Mouse (Mus musculus): ENCODE measurements around the gene Olfr825. TPM values are rescaled to one million over a fixed set of nuclear protein-coding genes. Genes with fewer than 3 reads are reported as not detected.
"Not testable (repeated sequence)": the region's sequence is repeated elsewhere in the genome, so short reads cannot be mapped to it uniquely, and the experiment has no call there.

Olfr825 gene
- polyA plus RNA-seq, 1 experiment from 2014 or later = not detected

DNA sequence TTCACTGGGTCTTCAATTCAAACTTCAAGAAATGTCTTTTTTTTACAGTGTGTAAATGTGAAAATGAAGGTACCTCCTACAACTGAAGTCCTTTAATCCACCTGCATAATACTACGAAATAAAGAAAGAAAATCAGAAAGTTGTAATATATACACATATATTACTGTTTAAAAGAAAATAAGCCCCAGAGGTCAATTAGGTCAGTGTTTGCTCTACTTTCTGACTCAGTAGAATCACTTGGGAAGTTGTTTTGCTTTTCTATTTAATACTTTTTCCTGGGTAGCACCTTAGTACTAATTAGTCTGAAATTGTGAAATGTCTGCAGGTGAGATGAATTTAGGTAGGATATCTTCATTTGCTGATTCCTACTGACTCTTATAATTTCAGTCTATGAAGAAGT lies 51.3 kb downstream of the Olfr825 start, which contains the start of gene Olfr823:
Gene Olfr823 (minus strand): TSS at position 101 of the 400 bp plus-strand sequence.
- 74% methylated on average over 1 of the region's 1 CpGs for WGBS
- not testable (repeated sequence) for ATAC-seq (ENCODE audit: low FRiP score); H3K9me3 ChIP-seq (ENCODE audit: control insufficient read depth, low read length); H3K36me3 ChIP-seq (ENCODE audit: control insufficient read depth, insufficient read depth, low read length); H3K4me3 ChIP-seq (ENCODE audit: low read depth, low read length); H3K4me1 ChIP-seq (replicated peaks; ENCODE audit: control insufficient read depth, insufficient read depth, low read length); DNase-seq (ENCODE audit: low spot score); H3K4me2 ChIP-seq (replicated peaks; ENCODE audit: low read depth, low read length); H3K27ac ChIP-seq (ENCODE audit: low read depth, low read length); H3K9ac ChIP-seq (ENCODE audit: low read depth, low read length); H3K27me3 ChIP-seq (ENCODE audit: control insufficient read depth, insufficient read depth, low read length)

Other genes with a start within 250 kb of the Olfr825 start
- not detected in 2 replicates for gene Olfr818, start 217.7 kb downstream of the Olfr825 start, polyA plus RNA-seq (2014; fragmentation: Nextera tagmentation; extraction: Ambion mirVana)
- not detected in 2 replicates for gene Olfr819, start 199.5 kb downstream of the Olfr825 start, polyA plus RNA-seq (2014; fragmentation: Nextera tagmentation; extraction: Ambion mirVana)
- not detected in 2 replicates for gene Olfr247, start 190.6 kb downstream of the Olfr825 start, polyA plus RNA-seq (2014; fragmentation: Nextera tagmentation; extraction: Ambion mirVana)
- gene Gm10310, start 181.7 kb downstream of the Olfr825 start, polyA plus RNA-seq (2014; fragmentation: Nextera tagmentation; extraction: Ambion mirVana) = not detected in 2 replicates
- gene Olfr820, start 154.1 kb downstream of the Olfr825 start, polyA plus RNA-seq (2014; fragmentation: Nextera tagmentation; extraction: Ambion mirVana) = not detected in 2 replicates
- gene Olfr821, start 136.4 kb downstream of the Olfr825 start, polyA plus RNA-seq (2014; fragmentation: Nextera tagmentation; extraction: Ambion mirVana) = not detected in 2 replicates
- not detected in 2 replicates for gene Olfr822, start 95.6 kb downstream of the Olfr825 start, polyA plus RNA-seq (2014; fragmentation: Nextera tagmentation; extraction: Ambion mirVana)
- not detected in 2 replicates for gene Olfr823, start 51.4 kb downstream of the Olfr825 start, polyA plus RNA-seq (2014; fragmentation: Nextera tagmentation; extraction: Ambion mirVana)
- not detected in 2 replicates for gene Olfr824, start 36.8 kb downstream of the Olfr825 start, polyA plus RNA-seq (2014; fragmentation: Nextera tagmentation; extraction: Ambion mirVana)
- not detected in 2 replicates for gene Olfr826, start 17.4 kb upstream of the Olfr825 start, polyA plus RNA-seq (2014; fragmentation: Nextera tagmentation; extraction: Ambion mirVana)
- gene Olfr827, start 47.6 kb upstream of the Olfr825 start, polyA plus RNA-seq (2014; fragmentation: Nextera tagmentation; extraction: Ambion mirVana) = not detected in 2 replicates
- gene Neurod4, start 113.5 kb upstream of the Olfr825 start, polyA plus RNA-seq (2014; fragmentation: Nextera tagmentation; extraction: Ambion mirVana) = 22.3 and 23.3 TPM in 2 replicates
- gene Tespa1, start 156.1 kb upstream of the Olfr825 start, polyA plus RNA-seq (2014; fragmentation: Nextera tagmentation; extraction: Ambion mirVana) = 0.18 and 0.26 TPM in 2 replicates
- gene Vmn2r84, start 227.6 kb upstream of the Olfr825 start, polyA plus RNA-seq (2014; fragmentation: Nextera tagmentation; extraction: Ambion mirVana) = not detected in 2 replicates